Mouse (Mus musculus) limb, embryonic 14.5 days (tissue): Measurements from ENCODE around the gene Cds1. TPM values are rescaled to one million over a fixed set of nuclear protein-coding genes. Genes with fewer than 3 reads are reported as not detected.
A peak's percentile ranks its signal among the peaks of the same experiment; 100 is the strongest.

ENCODE experiments used
- ATAC-seq: fragments of 200-750 bp; cut with Nextera tagmentation; 2 replicates; pipeline ENCODE4 v1.8.0; 2017; ENCODE audit warnings: low read depth, moderate number of reproducible peaks, moderate TSS enrichment; ENCODE audit not compliant: low FRiP score
- DNase-seq: peaks from one replicate; pipeline ENCODE4 v3.0.0-alpha.2; 2015; ENCODE audit warnings: low spot score
- H3K27ac ChIP-seq: fragments of 300-500 bp; sonication (generic); replicated peaks from 2 replicates; pipeline ENCODE4 v1.5.1; 2014; ENCODE audit warnings: low read depth, mild to moderate bottlenecking, low read length, moderate library complexity, mixed read lengths
- H3K27me3 ChIP-seq: fragments of 300-500 bp; sonication (generic); 2 replicates; pipeline ENCODE4 v1.6.1; 2014; ENCODE audit warnings: low read length, mixed read lengths; ENCODE audit not compliant: control insufficient read depth, insufficient read depth
- H3K36me3 ChIP-seq: fragments of 300-500 bp; sonication (generic); 2 replicates; pipeline ENCODE4 v1.6.1; 2014; ENCODE audit warnings: mild to moderate bottlenecking, low read length, moderate library complexity, mixed read lengths; ENCODE audit not compliant: control insufficient read depth, insufficient read depth
- H3K4me1 ChIP-seq: fragments of 300-500 bp; sonication (generic); 2 replicates; pipeline ENCODE4 v1.6.1; 2014; ENCODE audit warnings: antibody characterized with exemption, low read length, mixed read lengths; ENCODE audit not compliant: control insufficient read depth, insufficient read depth
- H3K4me2 ChIP-seq: fragments of 300-500 bp; sonication (generic); replicated peaks from 2 replicates; pipeline ENCODE4 v1.6.1; 2014; ENCODE audit warnings: low read depth, mild to moderate bottlenecking, low read length, moderate library complexity; ENCODE audit not compliant: severe bottlenecking
- H3K4me3 ChIP-seq: fragments of 300-500 bp; sonication (generic); replicated peaks from 2 replicates; pipeline ENCODE4 v1.5.1; 2014; ENCODE audit warnings: low read length
- H3K9ac ChIP-seq: fragments of 300-500 bp; sonication (generic); 2 replicates; pipeline ENCODE4 v1.6.1; 2014; ENCODE audit warnings: mild to moderate bottlenecking, low read depth, low read length, moderate library complexity; ENCODE audit not compliant: severe bottlenecking
- H3K9me3 ChIP-seq: fragments of 300-500 bp; sonication (generic); 2 replicates; pipeline ENCODE4 v1.6.1; 2016; ENCODE audit warnings: low read length; ENCODE audit not compliant: control insufficient read depth
- POLR2A ChIP-seq: fragments of 200-500 bp; IDR thresholded peaks from 2 replicates; pipeline ENCODE4 v1.8.0; 2012; ENCODE audit warnings: inconsistent platforms, mild to moderate bottlenecking, moderate library complexity, borderline replicate concordance; ENCODE audit not compliant: insufficient read depth, insufficient read length; ENCODE audit errors: extremely low read depth
- WGBS: fragments of 180-500 bp; shearing (Covaris S2); extraction: QIAGEN DNeasy Blood & Tissue Kit; methylation state at CpG from one replicate; pipeline ENCODE4 v1.1.7; 2014; 5-methylcytosine and 5-hydroxymethylcytosine counted together
- polyA plus RNA-seq, 2 experiments: library from polyadenylated mRNA; depleted of rRNA in 1 of 2; stranded (reverse) in 1 of 2; unstranded in 1 of 2; fragments of >200 nt; fragmentation: Nextera tagmentation in 1 of 2; extraction: Ambion mirVana in 1 of 2; gene quantifications; 2 replicates each; pipeline versions ENCODE4 v1.2.1 to v1.2.3; 2012 to 2014

Gene Cds1
- polyA plus RNA-seq, 2 experiments = 5.9 to 9.2 TPM

DNA sequence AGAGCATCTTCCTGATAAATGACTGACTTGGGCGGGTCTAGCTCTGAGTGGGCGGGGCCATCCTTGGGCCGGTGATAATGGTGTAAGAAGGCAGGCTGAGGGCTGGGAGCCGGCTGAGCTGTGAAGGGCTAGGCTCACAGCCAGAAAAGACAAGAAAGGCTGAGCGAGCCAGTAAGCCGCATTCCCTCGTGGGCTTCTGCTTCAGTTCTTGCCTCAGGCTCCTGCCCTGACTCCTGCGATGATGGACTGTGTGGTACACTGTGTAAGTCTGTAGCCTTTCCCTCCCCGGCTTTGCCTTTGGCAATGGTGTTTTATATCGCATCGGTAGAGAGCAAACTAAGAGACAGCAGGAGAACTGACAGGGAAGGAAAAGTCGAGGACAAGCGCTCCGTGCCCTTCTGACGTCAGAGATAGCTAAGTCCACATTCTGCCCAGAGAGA is 61.6 kb downstream of the Cds1 start:
- DNase-seq = peak; percentile 50
- no peak overlapping the region for H3K27ac ChIP-seq
- H3K4me1 ChIP-seq = peaks cover 15% of the 10 kb centered on the region
- no peak for TF ChIP-seq POLR2A
- H3K9me3 ChIP-seq = no peaks in the 10 kb centered on the region
- peak; percentile 55; the same call in 1 of the 2 replicates for ATAC-seq
- 0 out of 2 replicates have a peak, but pooled peaks cover 3% of the 10 kb centered on the region for H3K36me3 ChIP-seq
- no peak overlapping the region for H3K9ac ChIP-seq
- peaks cover 3% of the 10 kb centered on the region; the same call in 1 of the 2 replicates for H3K27me3 ChIP-seq
- peak overlapping the region; percentile 36; the same call in 1 of the 2 replicates for H3K4me2 ChIP-seq
- WGBS = 13% methylated on average over 15 of the region's 15 CpGs
- H3K4me3 ChIP-seq = no peak overlapping the region

- H3K27ac ChIP-seq = no peak overlapping the region
- no peak for TF ChIP-seq POLR2A
- no peaks in the 10 kb centered on the region for H3K9me3 ChIP-seq
- 30% methylated on average over 12 of the region's 12 CpGs for WGBS
- DNase-seq (no peak), ATAC-seq (no peak)
- H3K9ac ChIP-seq = no peak overlapping the region
- no peak overlapping the region for H3K4me2 ChIP-seq
- peaks cover 11% of the 10 kb centered on the region for H3K4me1 ChIP-seq
- peaks cover 3% of the 10 kb centered on the region; the same call in 1 of the 2 replicates for H3K27me3 ChIP-seq
- no peak overlapping the region for H3K4me3 ChIP-seq
- H3K36me3 ChIP-seq = peaks cover 12% of the 10 kb centered on the region; the same call in 1 of the 2 replicates
Observed at GRCm38 (mm10) chr5:101827477-101827876, 62.5 kb downstream of the Cds1 start.

GRCm38 (mm10) chr5:101828932-101829331 is 64.0 kb downstream of the Cds1 start:
- peaks cover 20% of the 10 kb centered on the region for H3K36me3 ChIP-seq
- no peak for TF ChIP-seq POLR2A
- H3K27me3 ChIP-seq = no peaks in the 10 kb centered on the region; the same call in 1 of the 2 replicates
- H3K4me1 ChIP-seq = peaks cover 11% of the 10 kb centered on the region
- H3K9ac ChIP-seq = no peak overlapping the region
- ATAC-seq = no peak
- no peak overlapping the region for H3K4me2 ChIP-seq
- H3K9me3 ChIP-seq = no peaks in the 10 kb centered on the region
- 79% methylated on average over 3 of the region's 3 CpGs for WGBS
- no peak for DNase-seq
- H3K4me3 ChIP-seq = no peak overlapping the region
- no peak overlapping the region for H3K27ac ChIP-seq

DNA sequence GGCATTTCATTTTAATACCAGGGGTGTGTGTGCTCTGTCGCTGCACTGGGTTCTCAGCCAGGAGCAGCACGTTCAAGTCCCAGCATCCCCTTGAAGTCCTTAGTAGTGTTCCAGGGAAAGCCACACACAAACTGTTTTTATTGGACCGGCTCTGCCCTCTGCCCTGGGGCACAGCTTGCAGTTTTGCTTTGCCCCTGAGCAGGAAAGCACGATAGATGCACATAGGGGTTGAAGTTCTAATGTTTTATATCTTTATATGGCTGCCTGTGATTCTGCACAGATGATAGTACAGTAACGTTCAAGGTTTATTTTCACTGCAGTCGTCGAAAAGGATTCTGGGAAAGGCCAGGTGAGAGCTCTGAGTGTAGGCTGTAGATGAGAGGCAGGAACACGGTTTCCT is 65.2 kb downstream of the Cds1 start:
- TF ChIP-seq POLR2A = no peak
- Histone ChIP-seq H3K4me2 (no peak overlapping the region), H3K4me1 (peaks cover 11% of the 10 kb centered on the region), H3K27me3 (no peaks in the 10 kb centered on the region; the same call in 1 of the 2 replicates), H3K4me3 (no peak overlapping the region), H3K9me3 (no peaks in the 10 kb centered on the region), H3K27ac (no peak overlapping the region), H3K9ac (no peak overlapping the region), H3K36me3 (peaks cover 29% of the 10 kb centered on the region)
- no peak for DNase-seq
- WGBS = 60% methylated on average over 8 of the region's 8 CpGs
- no peak for ATAC-seq

- no peak for TF ChIP-seq POLR2A
- Histone ChIP-seq H3K9me3 (no peaks in the 10 kb centered on the region), H3K9ac (no peak overlapping the region), H3K4me1 (no peaks in the 10 kb centered on the region; the same call in 1 of the 2 replicates), H3K27me3 (no peaks in the 10 kb centered on the region; the same call in 1 of the 2 replicates), H3K27ac (no peak overlapping the region), H3K4me2 (no peak overlapping the region), H3K36me3 (peaks cover 48% of the 10 kb centered on the region), H3K4me3 (no peak overlapping the region)
- DNase-seq (no peak), ATAC-seq (no peak)
- WGBS = 96% methylated on average over 6 of the region's 6 CpGs
Observed at GRCm38 (mm10) chr5:101832042-101832441, 67.1 kb downstream of the Cds1 start.
